In the genomic region with DNA sequence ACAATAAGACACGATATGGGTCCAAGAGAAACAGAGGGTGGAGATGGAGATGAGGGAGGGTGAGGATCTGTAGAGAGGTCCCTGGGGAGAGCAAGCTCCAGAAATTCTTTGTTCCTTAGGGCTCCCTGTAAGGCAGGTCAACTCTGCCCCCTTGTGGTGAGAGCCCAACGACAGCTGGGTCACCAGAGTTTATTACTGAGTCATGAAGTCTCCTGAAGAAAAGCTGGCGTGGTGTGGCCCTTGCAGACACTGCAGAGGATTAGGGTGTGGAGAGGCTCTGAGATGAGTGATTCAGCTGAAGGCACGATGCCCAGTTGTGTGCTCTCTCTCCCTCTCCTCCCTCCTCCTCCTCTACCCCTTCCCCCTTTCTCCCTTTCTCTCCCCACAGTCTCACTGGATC, we compare ENCODE assay signal across 8 mouse cellular contexts. TPM values are rescaled to one million over a fixed set of nuclear protein-coding genes. Genes with fewer than 3 reads are reported as not detected.
A peak's percentile ranks its signal among the peaks of the same experiment; 100 is the strongest.
DNase-seq lines count a peak whose midpoint lies in the region; ATAC-seq and TF ChIP-seq lines count a peak whose summit lies in the region.

No protein-coding gene starts in this region.

- H3K36me3 ChIP-seq in ES-Bruce4 (ENCODE audit: control insufficient read depth, insufficient read depth, low read length, poor library complexity, severe bottlenecking), result no peaks in the 10 kb centered on the region
- no peaks in the 10 kb centered on the region for H3K36me3 ChIP-seq in embryonic facial prominence, embryonic 10.5 days (replicated peaks)
- no peaks in the 10 kb centered on the region for H3K36me3 ChIP-seq in lung, postnatal 0 days (ENCODE audit: insufficient read depth, low read length)

- no peak overlapping the region for H3K4me3 ChIP-seq in ES-Bruce4 (ENCODE audit: low read depth, low read length)
- no peak overlapping the region for H3K4me3 ChIP-seq in embryonic facial prominence, embryonic 10.5 days
- no peak overlapping the region for H3K4me3 ChIP-seq in lung, postnatal 0 days (ENCODE audit: low read depth, low read length)

- H3K9ac ChIP-seq in ES-Bruce4 (ENCODE audit: low read depth, poor library complexity, severe bottlenecking), result no peak overlapping the region
- no peak overlapping the region for H3K9ac ChIP-seq in lung, postnatal 0 days (replicated peaks; ENCODE audit: low read depth)

- H3K4me2 ChIP-seq in lung, postnatal 0 days (replicated peaks; ENCODE audit: low read depth, low read length), result no peak overlapping the region

- no peak for TF ChIP-seq EP300 in ES-Bruce4 (IDR thresholded peaks at IDR 0.05; ENCODE audit: insufficient read depth, low read depth, low read length)
- no peak for TF ChIP-seq EP300 in lung, postnatal 0 days (IDR thresholded peaks at IDR 0.05)

- no peaks in the 10 kb centered on the region for H3K4me1 ChIP-seq in ES-Bruce4 (ENCODE audit: control insufficient read depth, insufficient read depth, low read length)
- peaks cover 24% of the 10 kb centered on the region for H3K4me1 ChIP-seq in embryonic facial prominence, embryonic 10.5 days
- no peaks in the 10 kb centered on the region for H3K4me1 ChIP-seq in lung, postnatal 0 days (ENCODE audit: insufficient read depth, low read depth, low read length)

- H3K27me3 ChIP-seq in ES-Bruce4 (ENCODE audit: control insufficient read depth, insufficient read depth, low read length, poor library complexity, severe bottlenecking), result no peaks in the 10 kb centered on the region
- H3K27me3 ChIP-seq in embryonic facial prominence, embryonic 10.5 days (replicated peaks; ENCODE audit: low read depth, poor library complexity, severe bottlenecking), result peaks cover 36% of the 10 kb centered on the region
- no peaks in the 10 kb centered on the region for H3K27me3 ChIP-seq in lung, postnatal 0 days (replicated peaks; ENCODE audit: insufficient read depth, low read length)

- no peaks in the 10 kb centered on the region for H3K9me3 ChIP-seq in ES-Bruce4 (replicated peaks; ENCODE audit: control insufficient read depth, insufficient read depth, low read length, poor library complexity, severe bottlenecking)
- no peaks in the 10 kb centered on the region for H3K9me3 ChIP-seq in embryonic facial prominence, embryonic 10.5 days
- H3K9me3 ChIP-seq in lung, postnatal 0 days (ENCODE audit: low read length), result no peaks in the 10 kb centered on the region

- no peak overlapping the region for H3K27ac ChIP-seq in ES-Bruce4 (ENCODE audit: insufficient read depth, low read length)
- H3K27ac ChIP-seq in embryonic facial prominence, embryonic 10.5 days (replicated peaks), result no peak overlapping the region
- H3K27ac ChIP-seq in lung, postnatal 0 days (ENCODE audit: low read length), result no peak overlapping the region

- peak; percentile 81 for ATAC-seq in lung, postnatal 0 days

- TF ChIP-seq CTCF in ES-Bruce4 (IDR thresholded peaks at IDR 0.05; ENCODE audit: low read depth, low read length), result peak; percentile 90
- peak; percentile 89 for TF ChIP-seq CTCF in lung, postnatal 0 days (IDR thresholded peaks at IDR 0.05)

- WGBS in embryonic facial prominence, embryonic 10.5 days, result 8% methylated on average over 4 of the region's 4 CpGs
- WGBS in lung, postnatal 0 days, result 5% methylated on average over 4 of the region's 4 CpGs

- no peak for TF ChIP-seq POLR2A in ES-Bruce4 (IDR thresholded peaks at IDR 0.05; ENCODE audit: insufficient read depth, low read length)

- peak; percentile 89 for DNase-seq in adrenal gland, postnatal 25 days
- DNase-seq in embryonic facial prominence, embryonic 10.5 days (ENCODE audit: low spot score), result peak; percentile 80
- DNase-seq in heart, adult 9 months (ENCODE audit: low spot score in 2 of 2), result peak; percentile 50 to 72
- peak; percentile 63 to 88 for DNase-seq in layer of hippocampus, adult 18-20 months (ENCODE audit: low spot score in 2 of 2)
- peak; percentile 88 for DNase-seq in lung, postnatal 0 days (ENCODE audit: low spot score)
- DNase-seq in right cerebral cortex, postnatal 25 days, result peak; percentile 76
- peak; percentile 87 for DNase-seq in urinary bladder, postnatal 25 days (ENCODE audit: low spot score)

RNA-seq across cellular contexts. Expression of a gene that starts 2.0 kb away (rescaled TPM):
- polyA plus RNA-seq in ES-Bruce4 (2011; ENCODE audit: insufficient read depth, insufficient read length, low read depth, missing spikeins), result not detected in 2 replicates
- total RNA-seq in adrenal gland, postnatal 25 days (2021), result not detected in 2 replicates
- polyA plus RNA-seq in embryonic facial prominence, embryonic 10.5 days (2016; fragmentation: Nextera tagmentation; extraction: Ambion mirVana), result not detected in 2 replicates
- total RNA-seq in layer of hippocampus, adult 18-20 months (2021), result not detected
- 2.4 TPM in 2 replicates for polyA plus RNA-seq in lung, postnatal 0 days (2015; fragmentation: Nextera tagmentation; extraction: Ambion mirVana)

RNA-seq across cellular contexts. Expression of a gene that starts 22.2 kb away (rescaled TPM):
- not detected in 2 replicates for polyA plus RNA-seq in ES-Bruce4 (2011; ENCODE audit: insufficient read depth, insufficient read length, low read depth, missing spikeins)
- total RNA-seq in adrenal gland, postnatal 25 days (2021), result not detected in 2 replicates
- polyA plus RNA-seq in embryonic facial prominence, embryonic 10.5 days (2016; fragmentation: Nextera tagmentation; extraction: Ambion mirVana), result not detected in 2 replicates
- total RNA-seq in layer of hippocampus, adult 18-20 months (2021), result not detected
- 0.24 and 0.31 TPM in 2 replicates for polyA plus RNA-seq in lung, postnatal 0 days (2015; fragmentation: Nextera tagmentation; extraction: Ambion mirVana)

RNA-seq across cellular contexts. Expression of a gene that starts 39.8 kb away (rescaled TPM):
- polyA plus RNA-seq in ES-Bruce4 (2011; ENCODE audit: insufficient read depth, insufficient read length, low read depth, missing spikeins), result not detected in 2 replicates
- total RNA-seq in adrenal gland, postnatal 25 days (2021), result not detected in 2 replicates
- polyA plus RNA-seq in embryonic facial prominence, embryonic 10.5 days (2016; fragmentation: Nextera tagmentation; extraction: Ambion mirVana), result not detected in 2 replicates
- not detected for total RNA-seq in layer of hippocampus, adult 18-20 months (2021)
- 0.29 TPM in 2 replicates for polyA plus RNA-seq in lung, postnatal 0 days (2015; fragmentation: Nextera tagmentation; extraction: Ambion mirVana)

RNA-seq across cellular contexts. Expression of a gene that starts 50.1 kb away (rescaled TPM):
- polyA plus RNA-seq in ES-Bruce4 (2011; ENCODE audit: insufficient read depth, insufficient read length, low read depth, missing spikeins), result 99.3 and 109 TPM in 2 replicates
- 117 and 144 TPM in 2 replicates for total RNA-seq in adrenal gland, postnatal 25 days (2021)
- polyA plus RNA-seq in embryonic facial prominence, embryonic 10.5 days (2016; fragmentation: Nextera tagmentation; extraction: Ambion mirVana), result 129 and 133 TPM in 2 replicates
- total RNA-seq in layer of hippocampus, adult 18-20 months (2021), result 100 to 1,000 TPM; 136 TPM
- polyA plus RNA-seq in lung, postnatal 0 days (2015; fragmentation: Nextera tagmentation; extraction: Ambion mirVana), result 83.7 and 84.4 TPM in 2 replicates
